Mouse (Mus musculus) CH12.LX (cell line): ENCODE data around the gene Slf1. TPM values are rescaled to one million over a fixed set of nuclear protein-coding genes. Genes with fewer than 3 reads are reported as not detected.

Experiments
- DNase-seq: peaks from one replicate; pipeline ENCODE4 v3.0.0-alpha.2; 2013; ENCODE audit errors: extremely low read depth
- H3K27ac ChIP-seq: 2 replicates; pipeline ENCODE4 v1.5.1; 2012; ENCODE audit warnings: low read depth, mild to moderate bottlenecking, control low read depth, moderate library complexity; ENCODE audit not compliant: insufficient read depth
- H3K27me3 ChIP-seq: replicated peaks from 2 replicates; pipeline ENCODE3; 2012; ENCODE audit warnings: inconsistent platforms
- H3K36me3 ChIP-seq, 2 experiments: replicated peaks in 1 of 2; 2 replicates each; pipeline versions ENCODE3 to v1.6.1; 2012; ENCODE audit warnings: inconsistent platforms in 1 of 2, low read length in 1 of 2, mild to moderate bottlenecking in 1 of 2, mixed read lengths in 1 of 2, moderate library complexity in 1 of 2; ENCODE audit not compliant: control insufficient read depth in 1 of 2, insufficient read depth in 1 of 2
- H3K4me1 ChIP-seq, 2 experiments: 2 replicates each; pipeline ENCODE4 v1.6.1; 2012; ENCODE audit warnings: inconsistent platforms in 1 of 2, moderate library complexity in 1 of 2; ENCODE audit not compliant: insufficient read depth in 2 of 2, control insufficient read depth in 1 of 2
- H3K4me2 ChIP-seq: 2 replicates; pipeline ENCODE4 v1.6.1; 2012; ENCODE audit warnings: low read depth, mild to moderate bottlenecking, control low read depth; ENCODE audit not compliant: poor library complexity, insufficient read depth, severe bottlenecking
- H3K4me3 ChIP-seq, 3 experiments: fragments of 150-350 bp in 1 of 3; sonication (generic) in 1 of 3; replicated peaks in 1 of 3; 2 replicates each; pipeline versions ENCODE3 to v1.5.1; 2011 to 2012; ENCODE audit warnings: low read depth in 2 of 3, low read length in 2 of 3, mild to moderate bottlenecking in 2 of 3, moderate library complexity in 2 of 3, control low read depth in 1 of 3, improper control_type of control experiment in 1 of 3, inconsistent platforms in 1 of 3, mixed read lengths in 1 of 3; ENCODE audit not compliant: poor library complexity in 1 of 3
- H3K79me2 ChIP-seq: replicated peaks from 2 replicates; pipeline ENCODE4 v1.6.1; 2012; ENCODE audit warnings: mild to moderate bottlenecking, moderate library complexity; ENCODE audit not compliant: control insufficient read depth, poor library complexity, insufficient read depth, severe bottlenecking; ENCODE audit errors: extremely low read depth
- H3K9ac ChIP-seq: 2 replicates; pipeline ENCODE4 v1.6.1; 2012; ENCODE audit warnings: low read depth, mild to moderate bottlenecking, control low read depth, moderate library complexity; ENCODE audit not compliant: insufficient read depth
- H3K9me3 ChIP-seq: replicated peaks from 2 replicates; pipeline ENCODE3; 2012; ENCODE audit warnings: low read length, inconsistent platforms, mixed read lengths
- BHLHE40 ChIP-seq: IDR thresholded peaks from 2 replicates; pipeline ENCODE4 v1.6.1; 2011; ENCODE audit warnings: mild to moderate bottlenecking, low read depth, low read length, improper control_type of control experiment
- CHD1 ChIP-seq: IDR thresholded peaks from 2 replicates; pipeline ENCODE4 v1.6.1; 2012; ENCODE audit warnings: low read depth, low read length, improper control_type of control experiment, inconsistent platforms
- CTCF ChIP-seq, 2 experiments: IDR thresholded peaks in 1 of 2; conservative IDR thresholded peaks in 1 of 2; 2 replicates each; pipeline ENCODE4 v1.5.1; 2011 to 2012; ENCODE audit warnings: low read depth in 2 of 2, low read length in 2 of 2, improper control_type of control experiment in 1 of 2, inconsistent platforms in 1 of 2, mild to moderate bottlenecking in 1 of 2, moderate library complexity in 1 of 2
- EP300 ChIP-seq: IDR thresholded peaks from 2 replicates; pipeline ENCODE4 v1.6.1; 2011; ENCODE audit warnings: low read length, improper control_type of control experiment
- ETS1 ChIP-seq: conservative IDR thresholded peaks from 2 replicates; pipeline ENCODE4 v1.6.1; 2012; ENCODE audit warnings: low read depth, mild to moderate bottlenecking, inconsistent platforms, low read length, improper control_type of control experiment, moderate library complexity
- HCFC1 ChIP-seq: IDR thresholded peaks from 2 replicates; pipeline ENCODE4 v1.6.1; 2012; ENCODE audit warnings: low read depth, mild to moderate bottlenecking, inconsistent platforms, low read length, improper control_type of control experiment
- JUND ChIP-seq: conservative IDR thresholded peaks from 2 replicates; pipeline ENCODE4 v1.6.1; 2011; ENCODE audit warnings: low read depth, low read length, improper control_type of control experiment
- MAFK ChIP-seq: IDR thresholded peaks from 2 replicates; pipeline ENCODE4 v1.6.1; 2011; ENCODE audit warnings: low read length, improper control_type of control experiment; ENCODE audit not compliant: insufficient replicate concordance
- MAX ChIP-seq: IDR thresholded peaks from 2 replicates; pipeline ENCODE4 v1.6.1; 2011; ENCODE audit warnings: low read length, improper control_type of control experiment
- MAZ ChIP-seq: IDR thresholded peaks from 2 replicates; pipeline ENCODE4 v1.6.1; 2012; ENCODE audit warnings: low read depth, mild to moderate bottlenecking, inconsistent platforms, low read length, improper control_type of control experiment, moderate library complexity
- MEF2A ChIP-seq: IDR thresholded peaks from 2 replicates; pipeline ENCODE4 v1.6.1; 2014; ENCODE audit warnings: low read depth, mild to moderate bottlenecking, inconsistent platforms, low read length, improper control_type of control experiment, borderline replicate concordance
- MYC ChIP-seq: IDR thresholded peaks from 2 replicates; pipeline ENCODE4 v1.6.1; 2011; ENCODE audit warnings: low read depth, mild to moderate bottlenecking, improper control_type of control experiment, low read length
- NELFE ChIP-seq: IDR thresholded peaks from 2 replicates; pipeline ENCODE4 v1.6.1; 2011; ENCODE audit warnings: low read depth, low read length, improper control_type of control experiment
- PAX5 ChIP-seq: IDR thresholded peaks from 2 replicates; pipeline ENCODE4 v1.6.1; 2012; ENCODE audit warnings: low read length, inconsistent platforms, mixed read lengths
- POLR2A ChIP-seq: IDR thresholded peaks from 2 replicates; pipeline ENCODE4 v1.6.1; 2011; ENCODE audit warnings: low read depth, mild to moderate bottlenecking, improper control_type of control experiment, low read length
- POLR2AphosphoS2 ChIP-seq: IDR thresholded peaks from 2 replicates; pipeline ENCODE4 v1.6.1; 2011; ENCODE audit warnings: low read depth, low read length, improper control_type of control experiment
- RAD21 ChIP-seq: IDR thresholded peaks from 2 replicates; pipeline ENCODE4 v1.6.1; 2011; ENCODE audit warnings: low read depth, mild to moderate bottlenecking, low read length, improper control_type of control experiment, moderate library complexity
- RCOR1 ChIP-seq: conservative IDR thresholded peaks from 2 replicates; pipeline ENCODE4 v1.6.1; 2012; ENCODE audit warnings: low read depth, mild to moderate bottlenecking, inconsistent platforms, low read length, improper control_type of control experiment
- SMC3 ChIP-seq: IDR thresholded peaks from 2 replicates; pipeline ENCODE4 v1.6.1; 2011; ENCODE audit warnings: low read depth, low read length, improper control_type of control experiment
- TCF12 ChIP-seq: IDR thresholded peaks from 2 replicates; pipeline ENCODE4 v1.6.1; 2014; ENCODE audit warnings: low read depth, mild to moderate bottlenecking, inconsistent platforms, low read length, improper control_type of control experiment
- UBTF ChIP-seq: IDR thresholded peaks from 2 replicates; pipeline ENCODE4 v1.6.1; 2012; ENCODE audit warnings: low read depth, mild to moderate bottlenecking, inconsistent platforms, low read length, improper control_type of control experiment, moderate library complexity
- USF2 ChIP-seq: conservative IDR thresholded peaks from 2 replicates; pipeline ENCODE4 v1.6.1; 2011; ENCODE audit warnings: low read depth, low read length, improper control_type of control experiment
- ZKSCAN1 ChIP-seq: IDR thresholded peaks from 2 replicates; pipeline ENCODE4 v1.6.1; 2012; ENCODE audit warnings: low read depth, inconsistent platforms, low read length, improper control_type of control experiment, borderline replicate concordance
- ZMIZ1 ChIP-seq: IDR thresholded peaks from 2 replicates; pipeline ENCODE4 v1.6.1; 2012; ENCODE audit warnings: low read depth, mild to moderate bottlenecking, inconsistent platforms, low read length, improper control_type of control experiment
- ZNF384 ChIP-seq: IDR thresholded peaks from 2 replicates; pipeline ENCODE4 v1.6.1; 2012; ENCODE audit warnings: low read depth, low read length, improper control_type of control experiment, inconsistent platforms
- dilution Hi-C: fragments of 300-500 bp; cut with MboI; formaldehyde crosslinking; loops from 2 replicates; pipeline ENCODE4 v1.14.3; 2020; ENCODE audit warnings: low sequenced_read_pairs; ENCODE audit not compliant: extremely low pct_unique_long_range_greater_than_20kb, extremely low pct_ligation_motif_present
- in situ Hi-C: fragments of 300-500 bp; cut with MboI; formaldehyde crosslinking; loops from 3 replicates; pipeline ENCODE4 v1.14.3; 2019; ENCODE audit warnings: low sequenced_read_pairs, low pct_ligation_motif_present, low pct_unique_long_range_greater_than_20kb, mixed read lengths
- polyA plus RNA-seq: library from polyadenylated mRNA; unstranded; fragments of >175 nt; gene quantifications from 2 replicates; pipeline ENCODE4 v1.2.1, GENCODE M21; 2012; ENCODE audit warnings: low read depth; ENCODE audit not compliant: insufficient read length
- total RNA-seq, 2 experiments: library from RNA; depleted of rRNA; stranded (reverse); fragments of 300-350 nt in 1 of 2; fragments of >200 nt in 1 of 2; gene quantifications; 2 replicates each; pipeline ENCODE4 v1.2.3; 2012 to 2014

Gene Slf1
- total and polyA plus RNA-seq, 3 experiments, result 24.1 to 52.2 (median 25.4) TPM

GRCm38 (mm10) chr13:77047179-77047931 is 87.9 kb downstream of the Slf1 start:
- H3K79me2 ChIP-seq, result no peaks in the 10 kb centered on the region
- in situ Hi-C loops, result no loop called here
- TF ChIP-seq POLR2AphosphoS2, result no peak
- TF ChIP-seq MAFK, result no peak
- no peak for TF ChIP-seq ETS1
- TF ChIP-seq USF2, result no peak
- no peak for TF ChIP-seq MYC
- no peak for TF ChIP-seq MAZ
- no peak for TF ChIP-seq EP300
- no peak for TF ChIP-seq SMC3
- no peak for TF ChIP-seq TCF12
- TF ChIP-seq MAX, result no peak
- TF ChIP-seq PAX5, result no peak
- no peak for TF ChIP-seq ZMIZ1
- TF ChIP-seq UBTF, result no peak
- TF ChIP-seq HCFC1, result no peak
- TF ChIP-seq NELFE, result no peak
- TF ChIP-seq ZNF384, result no peak
- TF ChIP-seq CHD1, result no peak
- no peak for TF ChIP-seq RCOR1
- TF ChIP-seq JUND, result no peak
- TF ChIP-seq POLR2A, result no peak
- TF ChIP-seq, all 38 proteins: peak for 0

GRCm38 (mm10) chr13:77046416-77046815 is 88.9 kb downstream of the Slf1 start:
- in situ Hi-C loops (no loop called here), dilution Hi-C loops (no loop called here)
- no peak overlapping the region for H3K4me3 ChIP-seq

More at GRCm38 (mm10) chr13:77047179-77047931, 87.9 kb downstream of the Slf1 start:
- Histone ChIP-seq H3K27me3 (no peaks in the 10 kb centered on the region), H3K4me1 (no peaks in the 10 kb centered on the region), H3K36me3 (peaks cover 5 to 26% of the 10 kb centered on the region in 2 experiments), H3K9ac (no peak overlapping the region), H3K4me2 (no peak overlapping the region), H3K4me3 (no peak overlapping the region), H3K27ac (no peak overlapping the region), H3K9me3 (no peaks in the 10 kb centered on the region)
- dilution Hi-C loops, result no loop called here
- DNase-seq, result no peak

More at GRCm38 (mm10) chr13:77046416-77046815, 88.9 kb downstream of the Slf1 start:
- Histone ChIP-seq H3K4me2 (no peak overlapping the region), H3K36me3 (peaks cover 5 to 25% of the 10 kb centered on the region in 2 experiments), H3K27me3 (no peaks in the 10 kb centered on the region), H3K9me3 (no peaks in the 10 kb centered on the region), H3K79me2 (no peaks in the 10 kb centered on the region), H3K27ac (no peak overlapping the region), H3K9ac (no peak overlapping the region), H3K4me1 (no peaks in the 10 kb centered on the region)
- no peak for DNase-seq
- TF ChIP-seq RAD21 (no peak), ZMIZ1 (no peak), MEF2A (no peak), ZKSCAN1 (no peak), CTCF (conservative IDR thresholded peaks at IDR 0.05 in 1 of 2, IDR thresholded peaks at IDR 0.05 in 1 of 2; ENCODE audit: low read depth in 2 of 2, low read length in 2 of 2) (no peak), MAFK (no peak), BHLHE40 (no peak)
